Mouse (Mus musculus) lung, embryonic 14.5 days (tissue): ENCODE measurements at regions not wholly inside any gene's neighbourhood (a gene's known extent, or its start where the extent isn't known, plus 50 kb on each side); places are given as distances from the start of the nearest gene placed in this dataset.

Experiments
- ATAC-seq: fragments of 200-750 bp; cut with Nextera tagmentation; 2 replicates; pipeline ENCODE4 v1.8.0; 2017; ENCODE audit warnings: mild to moderate bottlenecking, moderate TSS enrichment, moderate library complexity; ENCODE audit not compliant: insufficient read depth
- DNase-seq: peaks from one replicate; pipeline ENCODE4 v3.0.0-alpha.2; 2015
- H3K27ac ChIP-seq: fragments of 300-500 bp; sonication (generic); 2 replicates; pipeline ENCODE4 v1.5.1; 2014; ENCODE audit warnings: low read depth, mild to moderate bottlenecking, moderate library complexity
- H3K27me3 ChIP-seq: fragments of 300-500 bp; sonication (generic); 2 replicates; pipeline ENCODE4 v1.6.1; 2014; ENCODE audit warnings: low read length, control low read depth; ENCODE audit not compliant: insufficient read depth
- H3K36me3 ChIP-seq: fragments of 300-500 bp; sonication (generic); 2 replicates; pipeline ENCODE4 v1.6.1; 2014; ENCODE audit warnings: control low read depth; ENCODE audit not compliant: insufficient read depth
- H3K4me1 ChIP-seq: fragments of 300-500 bp; sonication (generic); 2 replicates; pipeline ENCODE4 v1.6.1; 2014; ENCODE audit warnings: antibody characterized with exemption, control low read depth; ENCODE audit not compliant: insufficient read depth
- H3K4me2 ChIP-seq: fragments of 300-500 bp; sonication (generic); 2 replicates; pipeline ENCODE4 v1.6.1; 2014; ENCODE audit warnings: mild to moderate bottlenecking
- H3K4me3 ChIP-seq: fragments of 300-500 bp; sonication (generic); 2 replicates; pipeline ENCODE4 v1.5.1; 2014; ENCODE audit warnings: low read depth, low read length
- H3K9ac ChIP-seq: fragments of 300-500 bp; sonication (generic); 2 replicates; pipeline ENCODE4 v1.6.1; 2014
- H3K9me3 ChIP-seq: fragments of 300-500 bp; sonication (generic); 2 replicates; pipeline ENCODE4 v1.6.1; 2016; ENCODE audit warnings: low read depth, low read length, control low read depth
- CTCF ChIP-seq: IDR thresholded peaks from 2 replicates; pipeline ENCODE4 v1.5.1; 2016; ENCODE audit warnings: antibody characterized with exemption, low read depth
- WGBS: fragments of 180-500 bp; shearing (Covaris S2); extraction: QIAGEN DNeasy Blood & Tissue Kit; methylation state at CpG from one replicate; pipeline ENCODE4 v1.1.7; 2014; 5-methylcytosine and 5-hydroxymethylcytosine counted together

DNA sequence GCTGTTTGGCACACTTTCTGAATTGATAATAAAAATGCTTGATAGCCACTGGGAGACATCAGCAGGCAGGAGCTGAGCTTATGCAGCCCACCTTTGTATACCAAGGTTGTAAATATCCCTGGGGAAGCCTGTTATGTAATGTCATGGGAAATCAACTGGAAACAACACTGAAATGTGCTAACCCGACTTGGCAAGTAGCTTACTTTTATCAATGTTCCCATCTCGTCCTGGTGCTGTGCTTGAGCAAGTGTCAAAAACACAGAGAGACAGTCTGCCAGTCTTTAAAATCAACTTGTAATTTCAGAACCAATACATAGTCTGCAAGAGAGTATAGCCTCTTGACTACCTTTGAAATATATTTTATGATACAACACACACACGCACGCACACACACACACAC lies 391.7 kb upstream of the Fam241a start:
- ATAC-seq (no peak), DNase-seq (no peak)
- Histone ChIP-seq H3K4me2 (no peak overlapping the region), H3K36me3 (no peaks in the 10 kb centered on the region), H3K9ac (no peak overlapping the region), H3K4me1 (no peaks in the 10 kb centered on the region), H3K27me3 (no peaks in the 10 kb centered on the region), H3K27ac (no peak overlapping the region), H3K9me3 (no peaks in the 10 kb centered on the region), H3K4me3 (no peak overlapping the region)
- TF ChIP-seq CTCF = no peak
- WGBS = 56% methylated on average over 4 of the region's 4 CpGs

- Histone ChIP-seq H3K4me1 (no peaks in the 10 kb centered on the region), H3K36me3 (no peaks in the 10 kb centered on the region), H3K4me3 (no peak overlapping the region), H3K27ac (no peak overlapping the region), H3K4me2 (no peak overlapping the region), H3K9me3 (no peaks in the 10 kb centered on the region), H3K27me3 (no peaks in the 10 kb centered on the region), H3K9ac (no peak overlapping the region)
- ATAC-seq (no peak), DNase-seq (no peak)
- WGBS = 17% methylated on average over 6 of the region's 6 CpGs
- TF ChIP-seq CTCF = no peak
Observed at GRCm38 (mm10) chr3:128285214-128285613, 389.1 kb upstream of the Fam241a start.

DNA sequence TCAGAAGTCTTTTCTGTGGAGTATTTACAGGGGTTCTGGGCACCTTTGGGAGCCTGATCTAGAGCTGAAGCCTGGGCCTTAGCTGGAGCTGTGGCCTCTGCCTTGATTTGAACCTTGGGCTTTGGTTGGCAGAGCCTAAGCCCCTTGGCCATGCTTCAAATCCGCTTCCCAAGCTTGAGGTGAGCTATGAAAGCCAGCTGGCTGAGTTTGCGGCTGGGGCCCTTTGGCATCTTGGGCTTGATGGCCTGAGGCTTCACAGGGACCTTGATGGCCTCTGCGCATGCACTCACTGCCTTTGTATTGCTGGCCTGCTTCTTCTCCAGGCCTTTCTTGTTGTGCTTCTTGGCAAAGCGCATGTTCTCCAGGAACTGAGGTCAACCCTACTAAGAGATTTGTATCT lies 384.5 kb upstream of the Fam241a start:
- H3K9ac ChIP-seq = no peak overlapping the region
- H3K4me2 ChIP-seq = no peak overlapping the region
- H3K36me3 ChIP-seq = no peaks in the 10 kb centered on the region
- no peak for TF ChIP-seq CTCF
- no peaks in the 10 kb centered on the region for H3K4me1 ChIP-seq
- no peaks in the 10 kb centered on the region for H3K9me3 ChIP-seq
- no peak overlapping the region for H3K27ac ChIP-seq
- 91% methylated on average over 4 of the region's 4 CpGs for WGBS
- H3K27me3 ChIP-seq = no peaks in the 10 kb centered on the region
- no peak overlapping the region for H3K4me3 ChIP-seq
- ATAC-seq (no peak), DNase-seq (no peak)

DNA sequence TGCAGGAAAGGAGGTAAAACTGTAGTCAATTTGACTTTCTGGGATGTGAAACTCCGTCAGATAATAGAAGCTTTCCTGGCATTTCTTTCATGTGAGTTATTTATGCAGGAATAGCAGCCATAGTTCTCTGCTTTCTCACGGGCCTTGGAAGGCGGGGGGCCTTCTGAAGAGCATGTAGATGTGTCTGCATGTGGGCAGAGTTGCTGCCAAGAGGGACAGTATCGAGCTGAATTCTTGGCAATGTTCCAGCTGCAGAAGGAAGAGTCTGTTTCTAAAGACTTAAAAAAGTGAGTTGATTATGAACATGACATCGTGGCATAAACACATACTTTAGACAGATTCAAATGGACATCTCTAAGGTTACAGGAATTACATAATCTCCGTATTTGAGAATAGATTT lies 374.5 kb upstream of the Fam241a start:
- Histone ChIP-seq H3K4me1 (no peaks in the 10 kb centered on the region), H3K36me3 (no peaks in the 10 kb centered on the region), H3K4me2 (no peak overlapping the region), H3K9ac (no peak overlapping the region), H3K27ac (no peak overlapping the region), H3K4me3 (no peak overlapping the region), H3K9me3 (no peaks in the 10 kb centered on the region), H3K27me3 (no peaks in the 10 kb centered on the region)
- ATAC-seq (peak; percentile 80; the same call in 1 of the 2 replicates), DNase-seq (peak; percentile 80)
- WGBS = 24% methylated on average over 6 of the region's 6 CpGs
- TF ChIP-seq CTCF = no peak

- Histone ChIP-seq H3K27me3 (no peaks in the 10 kb centered on the region), H3K4me1 (no peaks in the 10 kb centered on the region), H3K4me3 (no peak overlapping the region), H3K9ac (no peak overlapping the region), H3K4me2 (no peak overlapping the region), H3K27ac (no peak overlapping the region), H3K9me3 (no peaks in the 10 kb centered on the region), H3K36me3 (no peaks in the 10 kb centered on the region)
- ATAC-seq (no peak), DNase-seq (no peak)
- 63% methylated on average over 2 of the region's 2 CpGs for WGBS
- no peak for TF ChIP-seq CTCF
Observed at GRCm38 (mm10) chr3:128261208-128261607, 365.1 kb upstream of the Fam241a start.

DNA sequence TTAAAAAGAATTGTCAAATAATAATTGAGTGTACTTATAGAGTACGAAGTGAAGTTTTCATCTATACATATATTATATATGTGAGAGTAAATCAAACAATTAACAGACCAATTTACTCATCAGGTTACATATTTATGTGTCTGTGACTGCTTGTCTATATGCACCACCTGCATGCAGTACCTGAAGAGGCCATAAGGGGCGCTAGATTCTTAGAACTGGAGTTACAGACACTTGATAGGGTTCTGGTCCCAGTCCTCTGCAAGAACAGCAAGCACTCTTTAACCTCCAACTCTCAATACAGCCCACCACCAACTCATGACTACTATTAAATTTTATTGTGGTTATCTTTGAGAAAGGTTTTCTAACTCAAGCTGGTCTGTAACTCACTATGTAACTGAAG lies 351.7 kb upstream of the Fam241a start:
- Histone ChIP-seq H3K27ac (no peak overlapping the region), H3K27me3 (no peaks in the 10 kb centered on the region), H3K4me1 (no peaks in the 10 kb centered on the region), H3K36me3 (no peaks in the 10 kb centered on the region), H3K4me2 (no peak overlapping the region), H3K9ac (no peak overlapping the region), H3K4me3 (no peak overlapping the region), H3K9me3 (no peaks in the 10 kb centered on the region; the same call in 1 of the 2 replicates)
- ATAC-seq (no peak), DNase-seq (no peak)
- peak; percentile 25; the same call in 1 of the 2 replicates for TF ChIP-seq CTCF
- 58% methylated on average over 2 of the region's 2 CpGs for WGBS

GRCm38 (mm10) chr3:128239813-128240421 lies 343.8 kb upstream of the Fam241a start:
- H3K27me3 ChIP-seq = no peaks in the 10 kb centered on the region
- no peaks in the 10 kb centered on the region for H3K36me3 ChIP-seq

More at GRCm38 (mm10) chr3:128239813-128240421, 343.8 kb upstream of the Fam241a start:
- Histone ChIP-seq H3K4me2 (no peak overlapping the region), H3K4me3 (no peak overlapping the region), H3K4me1 (no peaks in the 10 kb centered on the region), H3K9me3 (no peaks in the 10 kb centered on the region), H3K9ac (no peak overlapping the region), H3K27ac (no peak overlapping the region)
- DNase-seq (no peak), ATAC-seq (no peak)
- no peak for TF ChIP-seq CTCF
- 20% methylated on average over 7 of the region's 7 CpGs for whole genome bisulfite sequencing
